Mouse (Mus musculus): ENCODE data around the gene Psmd9.

Gene Psmd9

DNA sequence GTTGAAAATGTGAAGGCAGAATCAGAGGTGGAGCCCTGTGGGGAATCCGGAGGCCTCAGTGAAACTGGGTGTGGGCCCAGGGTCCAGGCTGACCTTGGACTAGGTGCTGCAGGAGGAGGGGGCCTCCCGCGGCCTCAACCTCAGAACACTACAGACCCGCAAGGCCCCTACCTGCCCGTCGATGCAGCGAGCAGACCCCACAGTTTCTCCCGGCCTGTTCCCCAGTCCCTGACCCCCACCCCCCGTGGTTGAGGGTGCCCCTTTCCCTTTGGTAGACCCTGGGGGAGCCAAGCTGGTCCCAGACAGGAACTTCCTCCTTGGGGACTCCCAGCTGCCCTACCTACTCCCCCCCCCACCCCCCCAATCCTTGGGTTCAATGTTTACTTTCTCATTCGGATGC, 2.8 kb upstream of the Psmd9 start:
- TF ChIP-seq NANOG (IDR thresholded peaks at IDR 0.05; ENCODE audit: borderline replicate concordance, low read length) = no peak
- no peak for TF ChIP-seq POU5F1 (IDR thresholded peaks at IDR 0.05; ENCODE audit: borderline replicate concordance, low read length)
- no peak for TF ChIP-seq CTCF (conservative IDR thresholded peaks at IDR 0.05; ENCODE audit: low read length)

DNA sequence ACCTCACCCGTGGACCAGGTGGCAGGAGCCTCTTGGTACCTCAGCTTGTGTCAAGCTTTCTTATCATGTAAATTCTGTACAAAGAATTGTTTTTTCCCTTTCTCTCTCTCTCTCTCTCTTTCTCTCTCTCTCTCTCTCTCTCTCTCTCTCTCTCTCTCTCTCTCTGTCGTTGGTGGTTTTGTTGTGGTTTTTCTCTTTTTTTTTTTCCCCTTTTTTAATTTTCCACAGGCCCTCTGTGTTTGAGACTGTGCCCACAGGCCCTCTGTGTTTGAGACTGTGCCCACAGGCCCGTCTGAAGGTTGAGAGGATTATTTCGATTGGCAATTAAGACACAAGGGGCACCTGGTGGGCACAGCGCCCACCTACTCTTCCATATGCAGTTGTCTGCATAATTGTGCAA, 1.6 kb upstream of the Psmd9 start:
- peaks cover 25% of the 10 kb centered on the region for H3K27me3 ChIP-seq (ENCODE audit: insufficient read depth, low read length)
- H3K4me3 ChIP-seq (replicated peaks; ENCODE audit: low read length) = no peak overlapping the region
- TF ChIP-seq NANOG (IDR thresholded peaks at IDR 0.05; ENCODE audit: borderline replicate concordance, low read length) (no peak), CTCF (conservative IDR thresholded peaks at IDR 0.05; ENCODE audit: low read length) (no peak), POU5F1 (IDR thresholded peaks at IDR 0.05; ENCODE audit: borderline replicate concordance, low read length) (no peak)
- peaks cover 38% of the 10 kb centered on the region for H3K36me3 ChIP-seq (ENCODE audit: insufficient read depth, low read length)
- H3K4me1 ChIP-seq (replicated peaks; ENCODE audit: low read depth, low read length) = peaks cover 77% of the 10 kb centered on the region
- no peaks in the 10 kb centered on the region for H3K9me3 ChIP-seq (ENCODE audit: low read length)

More for the DNA sequence above, 2.8 kb upstream of the Psmd9 start:
- H3K9me3 ChIP-seq (ENCODE audit: low read length) = no peaks in the 10 kb centered on the region
- peak overlapping the region; percentile 23; the same call in 1 of the 2 replicates for H3K4me3 ChIP-seq (replicated peaks; ENCODE audit: low read length)
- H3K4me1 ChIP-seq (replicated peaks; ENCODE audit: low read depth, low read length) = peaks cover 80% of the 10 kb centered on the region
- H3K27me3 ChIP-seq (ENCODE audit: insufficient read depth, low read length) = peaks cover 26% of the 10 kb centered on the region
- peaks cover 49% of the 10 kb centered on the region for H3K36me3 ChIP-seq (ENCODE audit: insufficient read depth, low read length)

DNA sequence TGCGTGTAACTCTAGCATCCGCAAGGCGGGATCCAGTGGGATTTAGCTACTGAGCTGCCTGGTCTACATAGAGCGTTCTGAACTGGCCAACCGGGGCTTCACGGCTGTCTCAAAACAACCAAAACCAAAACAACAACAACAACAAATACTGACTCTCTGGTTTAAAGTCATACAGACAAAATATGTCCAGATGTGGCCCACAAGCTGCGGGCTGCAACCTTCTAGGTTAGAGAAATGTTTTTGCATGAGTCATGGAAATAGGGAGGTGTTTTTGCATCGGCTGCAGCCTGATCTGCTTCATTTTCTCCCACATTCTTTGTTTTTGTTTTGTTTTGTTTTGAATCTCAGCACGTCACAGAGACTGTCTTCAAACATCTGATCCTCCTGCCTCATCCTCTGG, 1.2 kb downstream of the Psmd9 start:
- peaks cover 16% of the 10 kb centered on the region for H3K36me3 ChIP-seq (ENCODE audit: insufficient read depth, low read length)
- H3K4me3 ChIP-seq (replicated peaks; ENCODE audit: low read length) = no peak overlapping the region
- peaks cover 34% of the 10 kb centered on the region for H3K27me3 ChIP-seq (ENCODE audit: insufficient read depth, low read length)
- H3K9me3 ChIP-seq (ENCODE audit: low read length) = no peaks in the 10 kb centered on the region
- no peak for TF ChIP-seq NANOG (IDR thresholded peaks at IDR 0.05; ENCODE audit: borderline replicate concordance, low read length)
- no peak for TF ChIP-seq POU5F1 (IDR thresholded peaks at IDR 0.05; ENCODE audit: borderline replicate concordance, low read length)
- no peak for TF ChIP-seq CTCF (conservative IDR thresholded peaks at IDR 0.05; ENCODE audit: low read length)
- H3K4me1 ChIP-seq (replicated peaks; ENCODE audit: low read depth, low read length) = peaks cover 65% of the 10 kb centered on the region

DNA sequence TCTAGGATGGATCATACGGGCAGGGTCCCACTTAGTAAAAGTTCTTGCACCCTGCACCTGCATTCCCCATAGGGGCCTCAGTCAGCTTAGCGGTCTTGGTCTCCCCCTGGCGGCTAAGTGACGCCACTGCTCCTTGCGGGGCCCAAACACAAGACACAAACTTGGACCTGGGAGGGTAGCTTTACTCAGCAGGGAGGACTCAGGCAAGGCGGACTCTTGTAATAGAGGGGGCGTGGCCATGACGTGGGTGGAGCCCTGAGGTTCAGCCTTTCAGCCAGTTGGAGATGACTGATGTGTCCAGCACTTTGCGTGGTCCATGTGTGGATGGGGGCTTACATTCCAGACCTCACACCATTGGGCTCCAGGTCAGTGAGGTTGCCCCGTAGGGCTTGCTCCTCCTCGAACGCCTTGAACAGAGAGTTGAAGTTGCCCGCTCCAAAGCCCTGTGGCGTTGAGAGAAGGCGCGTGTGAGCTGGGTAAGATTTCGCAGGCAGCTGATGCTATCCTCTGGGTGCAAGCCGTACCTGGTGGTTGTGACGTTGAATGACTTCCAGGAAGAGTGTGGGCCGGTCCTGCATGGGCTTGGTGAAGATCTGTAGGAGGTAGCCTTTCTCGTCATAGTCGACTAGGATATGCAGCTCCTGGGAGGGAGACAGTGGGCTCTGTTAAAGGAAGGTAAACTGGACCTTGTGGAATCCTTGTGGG, 2.6 kb downstream of the Psmd9 start:
- Histone ChIP-seq H3K9me3 (ENCODE audit: low read length) (no peaks in the 10 kb centered on the region), H3K27me3 (ENCODE audit: insufficient read depth, low read length) (peaks cover 41% of the 10 kb centered on the region), H3K36me3 (ENCODE audit: insufficient read depth, low read length) (peaks cover 3% of the 10 kb centered on the region; the same call in 1 of the 2 replicates), H3K4me1 (replicated peaks; ENCODE audit: low read depth, low read length) (peaks cover 59% of the 10 kb centered on the region), H3K4me3 (replicated peaks; ENCODE audit: low read length) (peak overlapping the region; percentile 43; the same call in 1 of the 2 replicates)
- no peak for TF ChIP-seq POU5F1 (IDR thresholded peaks at IDR 0.05; ENCODE audit: borderline replicate concordance, low read length)
- peak; percentile 99 for TF ChIP-seq CTCF (conservative IDR thresholded peaks at IDR 0.05; ENCODE audit: low read length)
- TF ChIP-seq NANOG (IDR thresholded peaks at IDR 0.05; ENCODE audit: borderline replicate concordance, low read length) = no peak

DNA sequence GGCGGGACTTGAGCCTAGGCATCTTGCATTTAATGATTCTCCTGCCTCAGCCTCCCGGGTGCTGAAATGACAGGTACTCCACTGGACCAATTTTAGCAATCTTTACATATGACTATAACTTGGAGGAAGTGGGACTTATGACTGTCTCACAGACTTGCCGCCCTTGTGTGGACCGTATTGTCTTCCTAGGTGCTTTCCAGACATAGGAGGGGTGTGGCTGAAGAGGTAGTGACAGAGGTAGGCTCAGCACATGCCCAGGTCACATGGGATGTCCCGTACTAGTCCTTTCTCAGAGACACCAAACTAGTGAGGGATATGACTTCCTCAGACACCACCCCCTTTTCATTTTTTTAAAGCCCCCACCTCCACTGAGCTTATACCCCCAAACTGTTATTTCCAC, 9.6 kb downstream of the Psmd9 start:
- TF ChIP-seq CTCF (conservative IDR thresholded peaks at IDR 0.05; ENCODE audit: low read length) (no peak), NANOG (IDR thresholded peaks at IDR 0.05; ENCODE audit: borderline replicate concordance, low read length) (no peak)
- peaks cover 5% of the 10 kb centered on the region; the same call in 1 of the 2 replicates for H3K9me3 ChIP-seq (ENCODE audit: low read length)
- no peaks in the 10 kb centered on the region for H3K36me3 ChIP-seq (ENCODE audit: insufficient read depth, low read length)
- H3K4me3 ChIP-seq (replicated peaks; ENCODE audit: low read length) = no peak overlapping the region
- peaks cover 86% of the 10 kb centered on the region for H3K27me3 ChIP-seq (ENCODE audit: insufficient read depth, low read length)
- peaks cover 20% of the 10 kb centered on the region for H3K4me1 ChIP-seq (replicated peaks; ENCODE audit: low read depth, low read length)

DNA sequence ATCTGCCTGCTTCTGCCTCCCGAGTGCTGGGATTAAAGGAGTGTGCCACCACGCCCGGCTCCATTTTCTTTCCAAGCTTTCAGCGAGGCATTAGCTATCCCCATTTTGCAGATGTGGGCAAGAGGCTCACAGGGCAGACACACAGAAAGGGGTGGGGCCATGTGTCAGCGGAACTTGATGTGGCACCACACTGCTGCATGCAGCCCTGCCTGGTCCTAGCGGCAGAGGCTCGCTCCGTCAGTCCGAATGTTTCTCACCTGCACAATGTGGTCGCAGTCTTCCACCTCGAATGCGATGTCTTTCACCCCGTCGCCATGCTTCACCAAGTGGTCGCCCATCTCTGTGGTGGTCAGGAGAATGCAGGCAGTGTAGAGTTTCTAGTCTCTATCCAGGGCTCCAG, 11.2 kb downstream of the Psmd9 start:
- Histone ChIP-seq H3K4me3 (replicated peaks; ENCODE audit: low read length) (no peak overlapping the region), H3K27me3 (ENCODE audit: insufficient read depth, low read length) (peaks cover 78% of the 10 kb centered on the region), H3K9me3 (ENCODE audit: low read length) (peaks cover 5% of the 10 kb centered on the region; the same call in 1 of the 2 replicates), H3K36me3 (ENCODE audit: insufficient read depth, low read length) (no peaks in the 10 kb centered on the region), H3K4me1 (replicated peaks; ENCODE audit: low read depth, low read length) (peaks cover 20% of the 10 kb centered on the region)
- TF ChIP-seq NANOG (IDR thresholded peaks at IDR 0.05; ENCODE audit: borderline replicate concordance, low read length) (no peak), CTCF (conservative IDR thresholded peaks at IDR 0.05; ENCODE audit: low read length) (no peak), POU5F1 (IDR thresholded peaks at IDR 0.05; ENCODE audit: borderline replicate concordance, low read length) (no peak)

DNA sequence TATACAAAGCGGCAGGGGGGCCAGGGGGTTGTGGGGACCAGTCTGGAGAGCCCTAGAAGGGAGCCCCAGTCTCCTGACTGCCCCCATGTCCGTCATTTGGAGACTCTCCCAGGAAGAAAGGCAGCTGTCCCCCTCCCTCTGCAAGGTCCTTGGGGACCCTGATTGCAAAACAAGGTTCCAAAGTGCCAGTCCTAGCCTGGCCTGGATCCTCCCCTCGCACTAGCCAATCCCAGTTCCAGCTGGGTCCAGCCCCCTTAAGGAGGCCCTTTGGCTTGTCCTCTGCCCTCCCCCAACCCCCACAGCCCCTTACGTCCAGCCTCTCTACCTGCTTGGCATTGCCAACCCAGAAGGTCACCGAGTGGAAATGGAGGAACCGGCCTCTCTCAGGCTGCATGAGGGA, 12.3 kb downstream of the Psmd9 start:
- H3K4me1 ChIP-seq (replicated peaks; ENCODE audit: low read depth, low read length) = peaks cover 13% of the 10 kb centered on the region
- H3K27me3 ChIP-seq (ENCODE audit: insufficient read depth, low read length) = peaks cover 73% of the 10 kb centered on the region
- TF ChIP-seq NANOG (IDR thresholded peaks at IDR 0.05; ENCODE audit: borderline replicate concordance, low read length) = no peak
- TF ChIP-seq POU5F1 (IDR thresholded peaks at IDR 0.05; ENCODE audit: borderline replicate concordance, low read length) = no peak
- TF ChIP-seq CTCF (conservative IDR thresholded peaks at IDR 0.05; ENCODE audit: low read length) = no peak
- H3K4me3 ChIP-seq (replicated peaks; ENCODE audit: low read length) = no peak overlapping the region
- no peaks in the 10 kb centered on the region for H3K36me3 ChIP-seq (ENCODE audit: insufficient read depth, low read length)
- peaks cover 5% of the 10 kb centered on the region; the same call in 1 of the 2 replicates for H3K9me3 ChIP-seq (ENCODE audit: low read length)

DNA sequence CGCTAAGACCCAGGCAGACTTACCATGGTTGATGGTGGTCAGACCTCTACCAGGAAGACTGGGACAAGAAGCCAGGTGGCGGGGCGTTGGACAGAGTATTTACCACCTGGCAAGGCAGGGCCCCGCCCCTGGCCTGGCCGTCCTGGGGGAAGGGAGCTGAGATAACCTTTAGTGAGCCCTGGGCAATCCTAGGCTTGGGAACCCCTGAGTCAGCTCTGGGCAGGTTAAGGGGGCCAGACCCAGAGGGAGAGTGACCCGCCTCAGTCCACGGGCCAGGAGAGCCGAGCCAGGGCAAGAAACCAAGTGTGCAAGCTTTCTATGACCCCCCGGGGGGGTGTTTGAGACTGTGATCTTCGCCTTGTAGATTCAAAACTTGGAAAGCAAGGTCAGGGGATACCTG, 13.4 kb downstream of the Psmd9 start, which contains the start of gene Hpd:
TSS of gene Hpd (minus strand) at position 77 of the 400 bp plus-strand sequence.
- no peak within 1 kb of the TSS for H3K4me3 ChIP-seq (replicated peaks; ENCODE audit: low read length)
- H3K4me1 ChIP-seq (replicated peaks; ENCODE audit: low read depth, low read length) = peaks cover 13% of the 10 kb centered on the region
- no peak for TF ChIP-seq POU5F1 (IDR thresholded peaks at IDR 0.05; ENCODE audit: borderline replicate concordance, low read length)
- no peak for TF ChIP-seq CTCF (conservative IDR thresholded peaks at IDR 0.05; ENCODE audit: low read length)
- TF ChIP-seq NANOG (IDR thresholded peaks at IDR 0.05; ENCODE audit: borderline replicate concordance, low read length) = no peak
- peaks cover 5% of the 10 kb centered on the region; the same call in 1 of the 2 replicates for H3K9me3 ChIP-seq (ENCODE audit: low read length)
- H3K27me3 ChIP-seq (ENCODE audit: insufficient read depth, low read length) = peaks cover 64% of the 10 kb centered on the region
- H3K36me3 ChIP-seq (ENCODE audit: insufficient read depth, low read length) = no peaks in the 10 kb centered on the region

Data from E14TG2a.4 (cell line).